15 mouse cellular contexts compared by ENCODE assay signal in the genomic region with DNA sequence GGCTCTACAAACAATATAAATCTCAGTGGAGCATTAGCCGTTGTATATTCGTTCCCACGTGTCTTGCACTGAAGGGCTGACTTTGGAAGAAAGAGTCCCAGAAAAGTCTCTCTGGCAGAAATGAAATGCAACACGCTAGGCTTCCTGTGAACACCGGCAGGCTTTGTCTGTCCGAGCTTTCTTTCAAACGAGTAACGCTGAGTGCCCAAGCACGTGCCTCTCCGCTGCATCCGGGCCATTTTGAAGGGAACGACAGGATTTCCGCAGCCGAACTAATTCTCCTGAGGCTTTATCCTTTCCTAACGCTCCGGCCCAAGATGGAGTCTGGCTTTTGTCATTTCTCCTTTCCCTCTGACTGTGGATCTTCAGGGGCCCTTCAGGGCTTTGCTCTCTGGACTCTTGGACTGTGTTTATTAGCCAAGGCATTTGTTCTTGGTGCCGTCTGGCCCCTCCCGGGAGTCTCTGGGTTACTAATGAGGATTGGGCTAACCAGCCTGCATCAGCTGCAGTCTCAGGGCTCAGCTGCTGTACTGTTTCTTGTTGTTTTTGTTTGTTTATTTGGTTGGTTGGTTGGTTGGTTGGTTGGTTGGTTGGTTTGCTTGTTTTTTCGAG. TPM values are rescaled to one million over a fixed set of nuclear protein-coding genes. Genes with fewer than 3 reads are reported as not detected.
A peak's percentile ranks its signal among the peaks of the same experiment; 100 is the strongest.
DNase-seq lines count a peak whose midpoint lies in the region; ATAC-seq and TF ChIP-seq lines count a peak whose summit lies in the region.
"Had no signal": no experiment of that assay in that cellular context is flagged by ENCODE, and none has a peak within 500 bp of the region (broad histone marks: within the 10 kb centered on the region; RNA-seq: fewer than 3 reads in every experiment).

No protein-coding gene starts in this region.

- peaks cover under 1% of the 10 kb centered on the region; the same call in 1 of the 2 replicates for H3K4me1 ChIP-seq in hindbrain, postnatal 0 days (ENCODE audit: insufficient read depth, low read length)
- peaks cover 6% of the 10 kb centered on the region for H3K4me1 ChIP-seq in hindbrain, embryonic 13.5 days (replicated peaks)
- H3K4me1 ChIP-seq in intestine, embryonic 15.5 days (replicated peaks) = 0 out of 2 replicates have a peak, but pooled peaks cover 4% of the 10 kb centered on the region
- H3K4me1 ChIP-seq in midbrain, embryonic 16.5 days (ENCODE audit: control insufficient read depth, insufficient read depth, low read length) = peaks cover 8% of the 10 kb centered on the region

- no peak overlapping the region for H3K9ac ChIP-seq in hindbrain, postnatal 0 days (replicated peaks; ENCODE audit: low read length)
- no peak overlapping the region for H3K9ac ChIP-seq in hindbrain, embryonic 13.5 days
- no peak overlapping the region for H3K9ac ChIP-seq in intestine, embryonic 15.5 days
- no peak overlapping the region for H3K9ac ChIP-seq in midbrain, embryonic 16.5 days (ENCODE audit: low read depth, low read length)
- H3K9ac ChIP-seq: hindbrain, embryonic 14.5 days had no signal

- no peak for ATAC-seq in hindbrain, postnatal 0 days
- no peak for ATAC-seq in hindbrain, embryonic 13.5 days (ENCODE audit: low FRiP score)
- peak; percentile 74 for ATAC-seq in intestine, embryonic 15.5 days
- no peak for ATAC-seq in midbrain, embryonic 16.5 days

- H3K4me3 ChIP-seq in hindbrain, postnatal 0 days (ENCODE audit: low read length) = no peak overlapping the region
- H3K4me3 ChIP-seq in hindbrain, embryonic 13.5 days = no peak overlapping the region
- no peak overlapping the region for H3K4me3 ChIP-seq in intestine, embryonic 15.5 days (replicated peaks)
- H3K4me3 ChIP-seq in midbrain, embryonic 16.5 days (ENCODE audit: low read depth, low read length) = no peak overlapping the region
- H3K4me3 ChIP-seq: erythroblast, embryonic 14.5 days; heart, adult 2 months had no signal

- H3K36me3 ChIP-seq in hindbrain, postnatal 0 days (ENCODE audit: insufficient read depth, low read length) = no peaks in the 10 kb centered on the region
- no peaks in the 10 kb centered on the region for H3K36me3 ChIP-seq in hindbrain, embryonic 13.5 days
- no peaks in the 10 kb centered on the region for H3K36me3 ChIP-seq in intestine, embryonic 15.5 days
- no peaks in the 10 kb centered on the region for H3K36me3 ChIP-seq in midbrain, embryonic 16.5 days (ENCODE audit: control insufficient read depth, insufficient read depth, low read length)
- H3K36me3 ChIP-seq: G1E had no signal

- DNase-seq in hindbrain, postnatal 0 days (ENCODE audit: low spot score) = peak; percentile 28
- peak; percentile 54 for DNase-seq in R1 (ENCODE audit: low read depth, low spot score)
- DNase-seq in frontal cortex, adult 2 months (ENCODE audit: extremely low spot score in 1 of 2, low spot score in 1 of 2) = no peak
- DNase-seq in natural killer cell, adult 2 months (ENCODE audit: low spot score in 2 of 2) = no peak
- DNase-seq: heart, adult 2 months; kidney, adult 9 months; lung, adult 18-20 months; right cerebral cortex, postnatal 25 days had no signal

- 57% methylated on average over 19 of the region's 19 CpGs for WGBS in hindbrain, postnatal 0 days
- WGBS in hindbrain, embryonic 13.5 days = 58% methylated on average over 19 of the region's 19 CpGs
- 50% methylated on average over 19 of the region's 19 CpGs for WGBS in intestine, embryonic 15.5 days
- WGBS in midbrain, embryonic 16.5 days = 44% methylated on average over 19 of the region's 19 CpGs

- H3K9me3 ChIP-seq in hindbrain, postnatal 0 days (ENCODE audit: low read length) = no peaks in the 10 kb centered on the region
- H3K9me3 ChIP-seq in hindbrain, embryonic 13.5 days = no peaks in the 10 kb centered on the region
- H3K9me3 ChIP-seq in intestine, embryonic 15.5 days = no peaks in the 10 kb centered on the region
- no peaks in the 10 kb centered on the region for H3K9me3 ChIP-seq in midbrain, embryonic 16.5 days (replicated peaks; ENCODE audit: control insufficient read depth, low read length, poor library complexity, severe bottlenecking)
- H3K9me3 ChIP-seq: G1E had no signal

- no peak overlapping the region for H3K4me2 ChIP-seq in hindbrain, postnatal 0 days (ENCODE audit: low read depth, low read length)
- H3K4me2 ChIP-seq in hindbrain, embryonic 13.5 days = no peak overlapping the region
- peak overlapping the region; percentile 34; the same call in 1 of the 2 replicates for H3K4me2 ChIP-seq in intestine, embryonic 15.5 days (replicated peaks)
- H3K4me2 ChIP-seq in midbrain, embryonic 16.5 days (ENCODE audit: low read length) = peak overlapping the region; percentile 11; the same call in 1 of the 2 replicates
- H3K4me2 ChIP-seq: hindbrain, embryonic 14.5 days had no signal

- H3K27ac ChIP-seq in hindbrain, postnatal 0 days = no peak overlapping the region
- no peak overlapping the region for H3K27ac ChIP-seq in hindbrain, embryonic 13.5 days
- 0 out of 2 replicates have a peak overlapping the region, but pooled peaks have one; percentile 7 for H3K27ac ChIP-seq in intestine, embryonic 15.5 days
- no peak overlapping the region for H3K27ac ChIP-seq in midbrain, embryonic 16.5 days (ENCODE audit: low read length)
- H3K27ac ChIP-seq: heart, adult 2 months; hindbrain, embryonic 14.5 days had no signal

- no peak for TF ChIP-seq CTCF in hindbrain, postnatal 0 days (IDR thresholded peaks at IDR 0.05; ENCODE audit: low read depth)

- H3K27me3 ChIP-seq in hindbrain, postnatal 0 days (ENCODE audit: insufficient read depth, low read length) = no peaks in the 10 kb centered on the region
- no peaks in the 10 kb centered on the region for H3K27me3 ChIP-seq in hindbrain, embryonic 13.5 days
- H3K27me3 ChIP-seq in intestine, embryonic 15.5 days (replicated peaks) = no peaks in the 10 kb centered on the region
- no peaks in the 10 kb centered on the region for H3K27me3 ChIP-seq in midbrain, embryonic 16.5 days (ENCODE audit: control insufficient read depth, insufficient read depth, low read depth, low read length)

RNA-seq across cellular contexts. Expression of a gene that starts 24.6 kb away (rescaled TPM):
- total RNA-seq in hindbrain, postnatal 0 days (2014; rRNA removed) = 9.7 and 12.5 TPM in 2 replicates
- polyA plus RNA-seq in hindbrain, postnatal 0 days (2015; fragmentation: Nextera tagmentation; extraction: Ambion mirVana) = 11.9 and 13.9 TPM in 2 replicates
- 7.9 and 8.6 TPM in 2 replicates for polyA plus RNA-seq in hindbrain, embryonic 13.5 days (2015; fragmentation: Nextera tagmentation; extraction: Ambion mirVana)
- polyA plus RNA-seq in intestine, embryonic 15.5 days (2015; fragmentation: Nextera tagmentation; extraction: Ambion mirVana) = 0.43 and 0.76 TPM in 2 replicates
- polyA plus RNA-seq in midbrain, embryonic 16.5 days (2015; fragmentation: Nextera tagmentation; extraction: Ambion mirVana) = 11.8 and 14.1 TPM in 2 replicates
- polyA plus RNA-seq in frontal cortex, adult 2 months (2012; rRNA removed) = 7.8 and 9.2 TPM in 2 replicates
- total RNA-seq: liver, adult 2 months had no signal
- polyA plus RNA-seq: erythroblast, embryonic 14.5 days; liver, adult 2 months had no signal

RNA-seq across cellular contexts. Expression of a gene that starts 58.4 kb away (rescaled TPM):
- 17.2 and 19.9 TPM in 2 replicates for total RNA-seq in hindbrain, postnatal 0 days (2014; rRNA removed)
- 1.4 and 1.8 TPM in 2 replicates for polyA plus RNA-seq in hindbrain, postnatal 0 days (2015; fragmentation: Nextera tagmentation; extraction: Ambion mirVana)
- polyA plus RNA-seq in hindbrain, embryonic 13.5 days (2015; fragmentation: Nextera tagmentation; extraction: Ambion mirVana) = 3.3 and 3.6 TPM in 2 replicates
- polyA plus RNA-seq in intestine, embryonic 15.5 days (2015; fragmentation: Nextera tagmentation; extraction: Ambion mirVana) = 6.3 and 7.5 TPM in 2 replicates
- polyA plus RNA-seq in midbrain, embryonic 16.5 days (2015; fragmentation: Nextera tagmentation; extraction: Ambion mirVana) = 2.6 and 3.2 TPM in 2 replicates
- polyA plus RNA-seq in frontal cortex, adult 2 months (2012; rRNA removed) = 3.6 and 4.8 TPM in 2 replicates

Comparison
In these comparisons a context has a peak if more than half of its experiments do, and no peak if none do; other contexts are left out.
1. DNase-seq: peak in hindbrain, postnatal 0 days (single experiment) and R1 (single experiment); none in frontal cortex, adult 2 months (0 of 2) and natural killer cell, adult 2 months (0 of 2).
2. H3K4me2 ChIP-seq: peak in intestine, embryonic 15.5 days (single experiment) and midbrain, embryonic 16.5 days (single experiment); none in hindbrain, postnatal 0 days (single experiment) and hindbrain, embryonic 13.5 days (single experiment).